Mouse (Mus musculus): ENCODE measurements at regions not wholly inside any gene's neighbourhood (a gene's known extent, or its start where the extent isn't known, plus 50 kb on each side); places are given as distances from the start of the nearest gene placed in this dataset.

DNA sequence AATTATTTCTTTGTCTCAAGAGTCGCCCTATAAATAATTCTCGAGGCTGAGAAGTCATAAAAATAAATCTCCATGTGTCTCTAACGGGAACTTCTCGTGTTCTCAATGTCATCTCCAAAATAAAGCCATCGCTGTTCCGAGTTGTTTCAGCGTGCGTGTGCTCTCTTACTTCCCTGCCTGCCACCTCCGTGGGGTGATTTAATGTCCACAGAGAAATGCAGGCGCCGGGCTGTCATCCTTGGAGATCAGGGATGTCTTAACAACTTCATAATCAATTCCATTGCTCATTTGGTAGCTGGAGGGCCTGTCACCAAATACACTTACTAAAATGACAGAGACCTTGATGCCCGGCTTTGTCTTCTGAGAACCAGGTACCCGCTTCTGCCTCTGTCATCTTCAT is 161.8 kb downstream of the Pmp22 start:
- DNase-seq: no peak

DNA sequence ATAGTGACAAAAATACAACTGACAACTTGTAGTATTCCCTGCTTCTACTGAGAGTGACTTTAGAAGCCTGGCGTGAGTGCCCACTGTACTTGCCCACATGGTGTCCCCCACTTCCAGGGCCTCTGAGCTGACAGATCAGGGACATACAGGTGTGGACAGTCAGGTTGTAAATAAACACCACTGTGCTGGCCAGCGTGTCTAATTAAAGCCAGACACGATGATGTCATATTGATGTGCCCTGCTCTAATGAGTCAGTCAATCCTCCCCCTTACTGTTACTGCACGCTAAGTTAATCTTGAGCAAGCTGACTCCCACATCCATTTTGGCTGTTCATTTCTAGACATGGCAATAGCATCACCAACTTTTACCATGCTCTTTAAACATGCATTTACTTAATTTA is 164.7 kb downstream of the Pmp22 start:
- DNase-seq: no peak

DNA sequence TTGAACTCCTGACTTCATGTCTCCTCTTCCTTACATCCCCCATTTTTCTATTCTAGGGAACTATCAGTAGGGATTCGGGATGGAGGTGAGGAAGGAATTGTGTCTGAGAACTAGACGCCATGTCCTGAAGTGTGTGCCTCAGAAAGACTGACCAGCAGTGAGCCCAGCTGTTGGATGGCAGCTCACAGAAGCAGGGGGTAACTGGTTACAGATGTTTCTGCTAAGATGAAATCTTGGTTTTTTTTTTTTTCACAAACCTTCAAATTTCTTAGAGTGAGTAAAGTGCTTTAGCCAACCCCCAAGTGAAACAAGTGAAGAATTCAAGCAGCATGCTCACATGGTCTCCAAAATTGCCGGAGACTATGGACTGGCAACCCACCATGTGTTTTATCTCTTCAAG is 165.7 kb downstream of the Pmp22 start:
- no peak for DNase-seq

DNA sequence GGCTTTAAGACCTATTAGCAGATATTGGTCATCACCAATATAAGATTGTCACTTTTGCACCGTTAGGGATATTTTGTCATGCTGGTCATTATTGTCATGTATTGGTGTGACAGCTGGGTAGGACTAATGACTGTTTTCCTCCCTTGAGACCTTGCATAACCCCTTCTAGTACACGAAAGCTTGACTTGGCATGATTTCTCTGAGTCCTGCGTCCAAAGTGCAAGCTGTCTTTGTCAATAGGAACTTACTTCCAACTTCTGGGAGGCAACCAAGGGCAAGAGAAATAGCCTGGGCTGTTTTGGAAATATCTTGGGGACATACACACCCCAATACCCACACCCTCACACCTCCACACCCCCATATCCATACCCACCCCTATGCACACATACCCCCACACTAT is 167.7 kb downstream of the Pmp22 start:
- DNase-seq: no peak

DNA sequence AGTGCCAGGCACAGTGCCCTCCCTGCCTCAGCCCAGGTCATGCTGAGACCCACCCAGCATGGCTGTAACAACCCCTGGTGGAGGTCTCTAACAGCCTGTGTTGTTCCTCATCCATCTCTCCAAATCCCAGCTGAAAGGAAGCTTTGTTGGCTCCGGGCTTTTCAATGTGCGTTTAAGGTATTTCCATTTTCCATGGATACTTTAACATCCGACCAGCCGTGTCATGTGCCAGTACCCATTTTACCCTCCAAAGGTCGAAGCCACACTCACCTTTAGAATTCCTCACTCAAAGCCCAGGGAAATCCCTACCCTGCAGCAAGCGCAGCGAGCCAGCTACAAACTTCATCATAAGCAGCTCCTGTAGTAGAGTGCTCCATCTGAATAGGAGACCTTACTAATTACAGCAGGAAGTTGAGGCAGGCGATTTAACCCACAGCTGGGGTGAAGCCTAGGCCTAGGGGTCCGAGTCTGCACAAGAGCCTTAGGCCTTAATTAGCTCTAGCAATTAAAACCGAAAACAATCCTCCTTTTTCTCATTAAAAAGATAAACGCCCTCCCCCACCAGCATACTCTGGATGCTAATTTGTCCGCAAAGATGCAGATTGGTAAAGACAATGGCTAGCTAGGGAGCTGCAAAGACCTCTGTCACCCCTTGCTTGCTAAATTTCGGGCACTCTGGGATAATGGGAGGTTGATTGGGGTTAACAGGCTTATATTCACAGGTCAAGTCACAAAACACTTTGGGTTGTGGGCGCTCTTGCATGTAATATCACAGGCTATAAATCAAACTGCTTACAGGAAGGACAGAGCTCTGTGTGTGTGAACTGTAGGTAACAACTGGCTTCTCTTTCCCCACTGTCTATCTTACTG is 171.2 kb downstream of the Pmp22 start:
- DNase-seq: no peak

DNA sequence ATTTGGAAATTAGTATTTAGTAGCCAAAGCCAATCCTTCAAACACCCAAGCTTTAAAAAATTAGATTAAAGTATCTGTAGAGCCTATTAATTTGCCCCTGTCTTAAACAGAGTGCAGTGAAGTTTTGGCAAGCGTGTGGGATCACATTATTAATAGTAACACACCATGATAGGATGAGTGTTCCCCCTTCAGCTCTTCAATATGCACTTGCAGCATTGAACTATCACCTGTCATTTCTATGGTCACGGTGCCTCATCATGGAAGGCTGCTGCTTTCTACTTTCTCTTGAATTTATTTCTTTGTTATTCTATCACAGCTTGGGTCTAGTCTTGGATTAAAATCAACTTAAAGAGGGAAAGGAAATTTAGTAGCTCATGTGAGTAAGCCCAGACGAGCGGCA is 196.4 kb downstream of the Pmp22 start:
- DNase-seq: no peak

DNA sequence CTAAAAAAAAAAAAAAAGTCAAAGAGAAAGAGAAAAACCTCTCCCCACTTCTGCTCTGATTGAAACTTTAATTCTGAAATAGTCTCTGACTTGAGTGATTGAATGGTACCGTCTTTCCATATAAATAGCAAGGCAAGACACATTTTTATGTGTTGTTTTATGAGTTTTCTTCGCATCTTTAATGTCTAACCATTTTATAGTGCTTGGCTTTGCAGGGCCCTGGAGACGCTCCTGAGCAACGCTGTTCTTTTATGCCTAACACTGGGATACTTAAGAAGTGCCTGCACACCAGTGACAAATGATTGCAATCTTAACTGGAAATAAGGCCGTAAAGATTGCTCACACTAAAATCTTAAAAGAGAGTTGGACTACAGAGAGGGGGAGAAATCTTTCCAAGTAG is 198.1 kb downstream of the Pmp22 start:
- DNase-seq: no peak

DNA sequence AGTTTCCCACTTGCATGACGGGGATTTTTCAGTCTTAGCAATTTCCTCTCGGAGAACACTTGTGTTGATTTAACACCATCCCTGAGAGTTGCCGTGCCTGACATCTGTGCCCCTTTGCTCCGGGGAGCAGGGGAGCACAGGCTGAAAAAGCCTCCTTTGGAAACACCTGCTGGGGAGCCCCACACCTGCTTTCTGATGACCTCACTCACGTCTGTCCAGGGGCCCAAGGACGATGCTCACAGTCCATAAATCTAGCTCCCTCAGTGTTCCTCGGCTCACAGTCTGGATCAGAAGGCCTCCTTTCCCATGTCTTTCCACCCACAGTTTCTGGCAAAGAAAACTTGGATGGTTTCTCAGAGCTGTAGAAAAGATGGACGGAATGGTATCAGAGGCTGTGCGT is 208.7 kb downstream of the Pmp22 start:
- no peak for DNase-seq

DNA sequence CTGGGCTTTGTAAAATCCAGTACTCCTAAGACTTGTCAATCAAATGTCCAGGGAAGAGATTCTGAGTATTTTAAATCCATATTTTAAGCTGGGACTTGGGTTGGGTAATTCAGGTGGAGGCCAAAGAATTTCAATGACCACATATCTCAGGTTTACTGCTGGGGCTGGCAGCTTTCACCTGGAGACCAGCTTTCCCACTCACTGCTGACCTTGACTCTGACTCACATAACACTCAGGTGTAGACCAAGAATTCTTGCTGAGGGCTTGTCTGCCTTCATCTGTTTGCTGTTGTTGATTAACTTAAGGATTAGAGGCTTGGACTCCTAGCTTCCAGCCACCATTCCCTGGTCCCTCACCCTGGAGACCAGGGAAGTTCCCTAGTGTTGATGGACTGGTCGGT is 209.5 kb downstream of the Pmp22 start:
- no peak for DNase-seq

DNA sequence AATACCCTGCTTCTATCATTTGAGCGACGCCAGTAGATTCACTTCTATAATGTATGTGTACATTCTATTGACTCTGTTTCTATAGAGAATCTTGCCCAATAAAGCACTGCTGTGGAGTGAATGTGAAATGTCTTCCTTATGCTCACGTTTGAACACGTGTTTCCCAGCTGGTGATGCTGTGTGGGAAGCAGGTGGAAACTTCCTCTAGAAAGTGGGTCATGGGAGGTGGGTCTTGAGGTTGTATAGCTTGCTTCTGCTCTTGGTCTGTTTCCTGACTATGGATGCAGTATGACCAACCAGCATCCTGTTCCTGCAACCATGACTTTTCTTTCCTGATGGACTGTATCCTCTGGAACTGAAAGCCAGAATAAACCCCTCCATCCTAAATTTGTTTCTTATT is 216.9 kb downstream of the Pmp22 start:
- DNase-seq: no peak

DNA sequence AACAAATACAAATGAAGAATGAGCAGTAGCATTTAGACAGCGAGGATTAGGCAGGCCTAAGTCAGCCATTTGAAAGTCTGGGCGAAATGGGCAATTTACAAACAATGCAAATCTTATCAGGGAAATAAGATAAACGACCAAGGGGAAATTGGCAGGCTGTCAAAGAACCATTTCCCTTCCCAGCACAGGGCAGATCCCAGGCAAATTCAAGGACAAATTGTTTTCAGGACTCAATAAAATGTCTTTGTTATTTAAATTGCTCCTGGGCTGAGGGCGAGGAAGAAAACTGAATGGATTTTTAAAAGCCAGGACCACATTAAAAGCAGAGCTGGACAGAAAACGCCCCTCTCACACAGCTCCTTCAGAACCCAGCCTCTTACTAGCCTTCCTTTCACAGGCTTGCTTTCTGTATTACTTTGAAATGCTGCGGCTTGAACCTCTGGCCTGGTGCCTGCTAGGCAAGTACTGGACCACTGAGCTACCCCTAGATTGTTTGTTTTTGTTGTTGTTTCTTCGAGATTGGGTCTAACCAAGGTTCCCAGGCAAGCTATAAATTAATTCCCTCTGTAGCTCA is 221.4 kb downstream of the Pmp22 start:
- DNase-seq: no peak

DNA sequence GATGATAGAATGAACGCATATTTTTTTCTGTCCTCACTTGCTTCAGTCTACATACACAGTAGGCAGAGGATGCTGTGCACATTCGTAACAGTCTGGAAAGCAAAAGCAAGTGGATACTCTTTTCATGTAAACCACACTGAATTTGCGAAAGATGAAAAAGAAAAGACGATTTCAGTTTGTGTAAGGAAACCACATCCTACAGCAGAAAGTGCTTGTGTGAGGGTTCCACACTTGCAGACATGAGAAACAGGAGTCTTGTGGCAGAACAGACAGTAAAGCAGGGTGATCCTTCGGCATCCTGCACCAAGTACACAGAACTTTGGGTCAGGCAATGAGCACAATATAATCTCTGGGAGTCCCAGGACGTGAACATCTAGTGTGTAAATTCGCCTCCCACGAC is 223.2 kb downstream of the Pmp22 start:
- no peak for DNase-seq

DNA sequence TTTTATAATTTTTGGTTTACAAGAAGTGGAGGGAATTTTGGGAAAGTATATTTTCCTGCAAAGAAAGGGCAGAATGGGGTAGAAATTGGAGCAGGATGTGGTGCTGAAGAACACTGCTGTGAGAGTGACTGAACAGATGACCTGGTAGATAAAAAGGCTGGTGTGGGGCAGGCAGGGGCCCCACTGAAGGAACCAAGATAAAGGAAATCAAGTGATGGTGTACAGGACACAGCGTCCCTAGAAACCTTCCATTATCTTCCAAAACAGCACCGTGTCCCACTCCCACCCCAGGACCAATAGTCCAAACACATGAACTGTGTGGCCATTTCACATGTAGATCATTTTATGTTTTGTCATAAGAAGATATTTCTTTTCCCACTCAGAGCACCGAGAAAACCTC is 224.2 kb downstream of the Pmp22 start:
- DNase-seq: no peak

DNA sequence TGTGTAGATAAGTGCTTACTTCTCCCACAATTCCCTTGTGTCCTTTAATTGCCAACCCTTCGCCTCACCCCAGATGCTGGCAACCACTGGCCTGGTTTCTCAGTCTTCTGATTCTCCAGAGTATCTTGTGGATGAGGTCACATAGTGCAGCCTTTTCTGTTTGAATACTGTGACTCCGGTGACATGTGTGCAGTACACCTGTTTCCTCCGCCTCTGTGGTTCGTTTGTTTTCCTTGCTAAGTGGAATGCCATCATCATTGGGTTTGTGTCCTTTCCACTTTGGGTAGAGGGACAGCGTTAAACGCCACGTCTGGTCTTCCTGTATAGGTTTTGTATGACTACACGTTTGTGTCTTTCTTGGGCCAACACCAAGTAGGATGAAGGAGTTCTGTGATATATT is 224.9 kb downstream of the Pmp22 start:
- no peak for DNase-seq

DNA sequence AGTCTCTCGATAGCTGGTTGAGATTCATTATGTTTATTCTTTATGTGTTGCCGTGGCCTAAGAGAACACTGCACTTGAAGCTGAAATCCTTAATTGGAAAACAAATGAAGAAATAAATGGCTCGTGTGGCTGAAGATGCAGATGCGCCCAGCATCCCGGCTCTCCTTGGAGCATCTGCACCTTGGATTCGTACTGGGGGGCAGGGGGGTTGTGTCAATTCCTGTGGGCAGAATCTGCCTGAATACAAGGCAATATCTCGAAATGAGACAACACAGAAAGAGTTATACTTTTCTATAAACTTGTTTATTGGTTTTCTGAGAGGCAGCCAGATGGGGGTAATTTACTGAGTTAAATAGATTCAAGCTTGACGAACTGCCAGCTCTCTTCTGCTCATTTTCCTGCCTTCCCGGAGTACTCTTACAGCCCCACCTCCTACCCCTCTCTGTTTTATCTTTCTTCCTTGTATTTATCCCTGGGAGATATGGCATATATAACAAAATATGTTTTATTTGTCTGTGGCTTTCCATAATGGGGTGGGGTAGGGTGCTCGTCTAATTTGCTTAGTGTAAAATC is 229.1 kb downstream of the Pmp22 start:
- DNase-seq: no peak

DNA sequence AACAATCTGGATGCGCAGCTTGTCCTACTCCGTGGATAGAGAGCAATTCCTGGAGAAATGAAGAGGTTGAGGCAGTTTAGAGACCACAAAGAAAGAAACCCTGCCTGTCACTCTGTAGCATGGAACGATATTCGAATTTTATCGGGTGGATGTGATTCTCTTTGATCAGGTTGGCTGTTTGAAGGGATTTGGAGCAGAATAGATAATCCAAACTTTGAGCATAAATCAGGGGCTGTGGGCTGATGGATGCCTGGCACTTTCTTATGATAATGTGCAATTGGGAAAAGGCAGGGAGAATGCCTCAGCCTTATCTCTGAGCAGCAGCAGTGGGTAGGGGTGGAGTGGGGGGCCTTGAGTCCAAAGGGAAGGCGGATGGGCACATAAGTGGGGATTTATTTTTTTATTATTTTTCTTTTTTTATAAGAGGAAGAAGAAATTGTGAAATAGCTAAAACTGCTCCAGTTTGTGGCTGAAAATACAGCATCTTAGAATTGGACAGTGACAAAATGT is 239.0 kb downstream of the Pmp22 start:
- no peak for DNase-seq

DNA sequence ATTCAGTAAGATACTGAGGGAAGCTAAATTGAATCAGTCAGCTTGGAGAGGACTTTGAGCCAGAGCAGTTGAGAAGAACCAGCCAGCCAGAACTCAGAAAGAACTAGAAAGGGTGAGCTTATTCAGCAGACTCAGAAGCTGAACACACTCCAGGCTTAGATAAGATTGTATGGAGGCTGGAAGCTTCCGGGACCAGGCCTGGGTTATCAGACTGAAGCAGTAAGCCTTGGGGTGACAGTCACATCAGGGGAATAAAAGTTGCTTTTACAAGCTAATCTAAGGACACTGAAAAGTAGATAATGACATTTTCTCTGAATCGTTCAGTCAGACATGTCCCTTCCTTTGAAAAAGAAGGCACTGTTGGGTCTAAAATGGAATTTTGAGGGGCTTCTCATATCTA is 240.7 kb downstream of the Pmp22 start:
- DNase-seq: no peak

DNA sequence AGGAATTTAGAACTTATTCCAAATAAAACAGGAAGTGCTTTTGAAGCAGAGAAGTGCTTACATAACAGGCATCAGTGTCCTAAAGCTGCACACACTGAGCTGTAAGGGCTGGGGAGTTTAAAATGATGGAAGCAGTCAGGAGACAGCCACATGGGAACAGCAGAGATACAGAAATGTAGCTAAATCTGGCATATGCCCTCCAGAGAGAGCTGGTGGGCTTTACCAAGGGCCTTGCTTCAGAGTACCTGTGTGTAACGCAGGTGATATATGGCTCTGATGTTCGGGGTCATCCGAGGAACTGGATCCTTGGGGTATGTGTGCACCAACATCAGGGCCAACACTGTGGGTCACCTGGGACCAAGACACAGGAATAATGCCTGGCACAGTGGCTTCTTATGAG is 247.5 kb downstream of the Pmp22 start:
- DNase-seq: no peak

DNA sequence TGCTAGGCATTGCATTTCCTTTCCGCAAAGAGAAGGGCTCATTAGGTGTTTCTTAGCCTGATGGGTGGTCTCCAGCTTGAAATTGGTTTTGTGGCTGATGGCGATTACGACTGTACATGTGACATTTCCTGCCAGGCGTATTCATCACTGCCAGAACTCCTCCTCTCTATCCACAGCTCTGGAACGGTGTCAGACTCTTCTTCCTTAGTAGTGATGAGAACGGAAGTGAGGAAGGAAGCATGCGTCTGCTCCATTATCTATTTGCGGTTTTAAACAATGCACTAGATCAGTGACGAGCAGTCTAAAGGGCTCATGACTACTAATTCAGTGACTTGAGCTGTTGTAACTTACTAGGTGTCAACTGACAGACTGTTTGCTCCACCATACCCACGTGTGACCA is 248.2 kb downstream of the Pmp22 start:
- no peak for DNase-seq

DNA sequence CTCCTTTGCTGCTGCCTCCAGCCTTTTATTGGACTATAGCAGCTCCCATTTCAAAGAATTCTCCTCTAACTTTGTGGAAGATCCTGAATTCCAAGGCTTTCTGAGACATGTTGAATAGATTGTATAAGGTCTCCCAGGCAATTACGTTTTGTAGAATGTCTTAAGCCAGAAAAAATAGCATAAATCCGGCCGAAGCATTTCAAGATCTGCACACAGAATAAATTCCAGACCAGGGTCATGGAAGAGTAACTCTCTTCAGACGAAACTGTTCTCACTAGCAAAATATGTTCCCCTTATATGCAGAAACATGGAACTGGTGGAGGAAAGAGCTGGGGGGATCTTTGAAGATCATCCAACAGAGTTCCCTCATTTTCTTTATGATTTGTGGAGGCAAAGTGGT is 259.5 kb downstream of the Pmp22 start:
- DNase-seq: no peak

DNA sequence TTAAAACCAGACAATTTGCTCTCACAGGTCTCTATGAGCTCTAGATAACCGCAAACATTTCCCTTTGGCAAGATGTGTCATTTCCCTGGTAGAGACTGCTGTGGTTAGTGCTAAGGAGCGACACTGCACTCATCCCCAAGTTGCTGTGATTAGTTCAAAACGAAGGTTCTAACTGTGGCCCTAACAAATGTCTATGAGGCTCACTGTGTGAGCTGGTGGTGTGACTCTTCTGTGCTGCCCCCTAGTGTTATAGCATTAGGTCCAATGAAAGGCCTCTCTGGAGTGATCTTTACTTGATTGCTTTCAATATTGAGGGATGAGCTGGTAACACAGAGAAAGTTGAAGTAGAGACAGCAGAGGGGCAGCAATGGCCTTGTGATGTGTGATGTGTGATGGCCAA is 262.7 kb downstream of the Pmp22 start:
- no peak for DNase-seq

DNA sequence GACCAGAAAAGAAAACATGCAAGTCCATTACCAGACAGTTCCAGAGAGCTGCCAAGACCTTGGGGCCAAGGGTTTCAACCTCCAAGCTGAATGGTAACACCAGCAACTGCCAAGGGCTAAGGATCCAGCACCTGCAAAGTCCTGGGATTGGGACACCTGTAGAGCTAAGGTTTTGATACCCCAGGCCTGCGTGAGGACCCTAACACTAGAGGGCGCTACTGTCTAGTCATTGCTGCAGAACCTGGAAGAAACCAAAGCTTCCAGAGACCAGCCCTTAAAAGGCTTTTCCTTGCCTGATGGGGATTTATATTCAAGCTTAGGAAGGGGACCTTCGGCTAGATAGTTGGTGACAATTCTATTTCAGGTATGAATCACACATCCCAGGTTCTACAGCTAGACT is 263.6 kb downstream of the Pmp22 start:
- DNase-seq: no peak

DNA sequence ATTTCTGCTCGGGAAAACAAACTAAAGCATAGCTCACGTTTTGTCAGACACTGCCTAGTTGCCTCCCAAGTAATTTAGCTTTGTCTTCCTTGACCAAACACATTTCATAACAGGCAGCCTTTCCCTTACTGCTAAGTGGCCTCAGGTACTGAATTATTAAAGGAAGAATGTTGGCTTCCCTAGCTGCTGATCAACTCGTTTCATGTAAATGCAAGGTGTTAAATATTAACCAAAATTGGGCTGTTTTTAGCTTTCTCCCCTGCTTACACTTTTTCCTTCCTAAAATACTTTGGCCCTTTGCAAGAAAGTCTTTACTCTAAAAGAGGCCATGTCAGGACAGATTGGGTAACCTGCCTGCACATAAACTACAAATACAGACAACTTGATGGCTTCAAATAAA is 265.4 kb downstream of the Pmp22 start:
- no peak for DNase-seq

DNA sequence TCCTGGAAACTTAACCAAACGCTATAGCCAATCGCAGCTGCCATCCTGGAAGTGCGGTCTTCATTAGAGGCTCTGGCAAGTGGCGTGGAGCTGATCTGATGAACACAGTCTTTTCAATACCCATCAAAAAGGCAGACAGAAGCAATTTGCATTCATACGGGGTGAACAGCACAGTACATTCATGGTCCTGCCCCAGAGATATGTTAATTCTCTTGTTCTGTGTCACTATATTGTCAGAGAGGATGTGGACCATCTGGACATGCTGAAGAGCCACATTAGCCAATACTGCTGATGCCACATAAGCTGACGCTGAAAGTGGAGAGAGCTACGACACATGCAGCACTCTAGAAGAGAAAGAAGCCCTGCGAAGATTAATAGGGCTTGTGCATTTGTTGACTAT is 267.6 kb downstream of the Pmp22 start:
- DNase-seq: no peak

DNA sequence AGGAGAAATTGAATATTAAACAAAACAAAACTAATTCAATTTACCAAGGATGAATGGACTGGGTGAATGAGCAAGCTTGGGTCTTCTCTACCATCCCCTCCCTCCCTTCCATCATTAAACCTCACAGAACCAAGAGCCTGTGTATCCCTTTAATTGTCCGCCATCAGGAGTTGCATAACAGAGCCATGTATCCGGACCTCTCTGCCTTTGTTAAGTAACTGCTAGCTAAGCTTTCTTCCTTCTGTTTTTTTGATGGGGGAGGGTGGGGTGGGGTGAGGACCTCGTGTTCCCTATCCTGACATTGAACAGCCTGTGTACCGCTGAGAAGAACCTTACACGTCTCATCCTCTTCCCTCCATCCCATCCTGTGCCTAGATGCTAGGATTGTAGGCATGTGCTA is 274.0 kb downstream of the Pmp22 start:
- no peak for DNase-seq

Data from right cerebral cortex, postnatal 25 days (tissue).